Mouse (Mus musculus) midbrain, embryonic 10.5 days (tissue): ENCODE results near the gene Slc38a8. TPM values are rescaled to one million over a fixed set of nuclear protein-coding genes. Genes with fewer than 3 reads are reported as not detected.

Experiments used
- DNase-seq: peaks from one replicate; pipeline ENCODE4 v3.0.0-alpha.2; 2017; ENCODE audit warnings: low spot score
- H3K27ac ChIP-seq: fragments of 300-500 bp; sonication (generic); replicated peaks from 2 replicates; pipeline ENCODE4 v1.5.1; 2016; ENCODE audit warnings: mild to moderate bottlenecking
- H3K27me3 ChIP-seq: fragments of 300-500 bp; sonication (generic); 2 replicates; pipeline ENCODE4 v1.6.1; 2016; ENCODE audit warnings: low read depth, mild to moderate bottlenecking; ENCODE audit not compliant: poor library complexity, severe bottlenecking
- H3K36me3 ChIP-seq: fragments of 300-500 bp; sonication (generic); 2 replicates; pipeline ENCODE4 v1.6.1; 2016; ENCODE audit warnings: mild to moderate bottlenecking, moderate library complexity
- H3K4me1 ChIP-seq: fragments of 300-500 bp; sonication (generic); 2 replicates; pipeline ENCODE4 v1.6.1; 2016
- H3K4me3 ChIP-seq: fragments of 300-500 bp; sonication (generic); 2 replicates; pipeline ENCODE4 v1.5.1; 2016; ENCODE audit warnings: mild to moderate bottlenecking, moderate library complexity
- H3K9me3 ChIP-seq: fragments of 300-500 bp; sonication (generic); replicated peaks from 2 replicates; pipeline ENCODE4 v1.6.1; 2016; ENCODE audit warnings: mild to moderate bottlenecking
- WGBS: fragments of 180-500 bp; shearing (Covaris S2); methylation state at CpG from one replicate; pipeline ENCODE4 v1.1.7; 2016; 5-methylcytosine and 5-hydroxymethylcytosine counted together
- polyA plus RNA-seq: library from polyadenylated mRNA; unstranded; fragments of >200 nt; fragmentation: Nextera tagmentation; extraction: Ambion mirVana; gene quantifications from 2 replicates; pipeline ENCODE4 v1.2.1, GENCODE M21; 2016

Slc38a8 gene
- polyA plus RNA-seq, 1 experiment from 2014 or later = 1.1 TPM

GRCm38 (mm10) chr8:119446211-119446989 lies 55.1 kb downstream of the Slc38a8 start, which contains the start of gene Necab2:
Gene Necab2 (plus strand): TSS chr8:119446719.
- Histone ChIP-seq H3K9me3 (no peaks in the 10 kb centered on the region), H3K4me3 (peak within 1 kb of the TSS; percentile 82), H3K4me1 (peaks cover 33% of the 10 kb centered on the region), H3K27me3 (peaks cover 73% of the 10 kb centered on the region), H3K36me3 (peaks cover 6% of the 10 kb centered on the region), H3K27ac (peak within 1 kb of the TSS; percentile 92)
- DNase-seq = peak; percentile 93
- 3% methylated on average over 50 of the region's 52 CpGs for WGBS

GRCm38 (mm10) chr8:119442970-119443369 lies 58.5 kb downstream of the Slc38a8 start:
- no peak for DNase-seq
- peaks cover 40% of the 10 kb centered on the region for H3K4me1 ChIP-seq
- peaks cover 62% of the 10 kb centered on the region for H3K27me3 ChIP-seq
- WGBS = 92% methylated on average over 8 of the region's 8 CpGs
- H3K4me3 ChIP-seq = no peak overlapping the region
- no peaks in the 10 kb centered on the region for H3K9me3 ChIP-seq
- no peak overlapping the region for H3K27ac ChIP-seq
- H3K36me3 ChIP-seq = no peaks in the 10 kb centered on the region

- WGBS = 76% methylated on average over 5 of the region's 5 CpGs
- no peak overlapping the region for H3K4me3 ChIP-seq
- no peak for DNase-seq
- H3K9me3 ChIP-seq = no peaks in the 10 kb centered on the region
- no peak overlapping the region for H3K27ac ChIP-seq
- H3K27me3 ChIP-seq = peaks cover 53% of the 10 kb centered on the region
- H3K4me1 ChIP-seq = peaks cover 37% of the 10 kb centered on the region
- H3K36me3 ChIP-seq = no peaks in the 10 kb centered on the region
These were observed 59.5 kb downstream of the Slc38a8 start for GRCm38 (mm10) chr8:119442013-119442412.

GRCm38 (mm10) chr8:119440952-119441270 lies 60.6 kb downstream of the Slc38a8 start:
- peaks cover 34% of the 10 kb centered on the region for H3K4me1 ChIP-seq
- 45% methylated on average over 1 of the region's 1 CpGs for WGBS
- H3K4me3 ChIP-seq = no peak overlapping the region
- no peak overlapping the region for H3K27ac ChIP-seq
- H3K9me3 ChIP-seq = no peaks in the 10 kb centered on the region
- peaks cover 48% of the 10 kb centered on the region for H3K27me3 ChIP-seq
- H3K36me3 ChIP-seq = no peaks in the 10 kb centered on the region
- no peak for DNase-seq

- H3K4me3 ChIP-seq = peak overlapping the region; percentile 36
- H3K27me3 ChIP-seq = peaks cover 43% of the 10 kb centered on the region
- H3K27ac ChIP-seq = peak overlapping the region; percentile 55
- peak; percentile 88 for DNase-seq
- H3K9me3 ChIP-seq = no peaks in the 10 kb centered on the region
- 14% methylated on average over 16 of the region's 16 CpGs for WGBS
- H3K4me1 ChIP-seq = peaks cover 32% of the 10 kb centered on the region
- H3K36me3 ChIP-seq = no peaks in the 10 kb centered on the region
These were observed 61.1 kb downstream of the Slc38a8 start for GRCm38 (mm10) chr8:119440250-119440951.

- H3K4me3 ChIP-seq = no peak overlapping the region
- no peaks in the 10 kb centered on the region for H3K36me3 ChIP-seq
- DNase-seq = no peak
- H3K27me3 ChIP-seq = peaks cover 37% of the 10 kb centered on the region
- H3K9me3 ChIP-seq = no peaks in the 10 kb centered on the region
- peaks cover 32% of the 10 kb centered on the region for H3K4me1 ChIP-seq
- H3K27ac ChIP-seq = peak overlapping the region; percentile 55; the same call in 1 of the 2 replicates
- WGBS = 67% methylated on average over 7 of the region's 7 CpGs
These were observed 61.6 kb downstream of the Slc38a8 start for GRCm38 (mm10) chr8:119439893-119440249.

- 85% methylated on average over 2 of the region's 2 CpGs for WGBS
- Histone ChIP-seq H3K9me3 (no peaks in the 10 kb centered on the region), H3K27ac (peak overlapping the region; percentile 28; the same call in 1 of the 2 replicates), H3K4me1 (peaks cover 32% of the 10 kb centered on the region), H3K27me3 (peaks cover 33% of the 10 kb centered on the region), H3K36me3 (no peaks in the 10 kb centered on the region), H3K4me3 (no peak overlapping the region)
- no peak for DNase-seq
These were observed 62.1 kb downstream of the Slc38a8 start for GRCm38 (mm10) chr8:119439424-119439823.

- Histone ChIP-seq H3K36me3 (no peaks in the 10 kb centered on the region), H3K27me3 (peaks cover 31% of the 10 kb centered on the region), H3K9me3 (no peaks in the 10 kb centered on the region), H3K4me1 (peaks cover 32% of the 10 kb centered on the region), H3K27ac (peak overlapping the region; percentile 28), H3K4me3 (no peak overlapping the region)
- no peak for DNase-seq
- WGBS = 78% methylated on average over 6 of the region's 6 CpGs
These were observed 62.6 kb downstream of the Slc38a8 start for GRCm38 (mm10) chr8:119438876-119439275.

GRCm38 (mm10) chr8:119437506-119437905 lies 64.0 kb downstream of the Slc38a8 start:
- no peak overlapping the region for H3K4me3 ChIP-seq
- no peaks in the 10 kb centered on the region for H3K36me3 ChIP-seq
- no peak overlapping the region for H3K27ac ChIP-seq
- peaks cover 26% of the 10 kb centered on the region for H3K27me3 ChIP-seq
- 75% methylated on average over 11 of the region's 11 CpGs for WGBS
- no peak for DNase-seq
- H3K9me3 ChIP-seq = no peaks in the 10 kb centered on the region
- peaks cover 39% of the 10 kb centered on the region for H3K4me1 ChIP-seq

- H3K27me3 ChIP-seq = peaks cover 20% of the 10 kb centered on the region; the same call in 1 of the 2 replicates
- peaks cover 44% of the 10 kb centered on the region for H3K4me1 ChIP-seq
- no peaks in the 10 kb centered on the region for H3K9me3 ChIP-seq
- 0 out of 2 replicates have a peak overlapping the region, but pooled peaks have one; percentile 4 for H3K27ac ChIP-seq
- H3K4me3 ChIP-seq = no peak overlapping the region
- WGBS = 34% methylated on average over 9 of the region's 9 CpGs
- no peak for DNase-seq
- no peaks in the 10 kb centered on the region for H3K36me3 ChIP-seq
These were observed 64.6 kb downstream of the Slc38a8 start for GRCm38 (mm10) chr8:119436933-119437332.

- H3K4me3 ChIP-seq = no peak overlapping the region
- whole genome bisulfite sequencing = 90% methylated on average over 10 of the region's 10 CpGs
- H3K36me3 ChIP-seq = no peaks in the 10 kb centered on the region
- peaks cover 43% of the 10 kb centered on the region for H3K4me1 ChIP-seq
- H3K27me3 ChIP-seq = peaks cover 16% of the 10 kb centered on the region; the same call in 1 of the 2 replicates
- H3K27ac ChIP-seq = no peak overlapping the region
- no peaks in the 10 kb centered on the region for H3K9me3 ChIP-seq
- DNase-seq = no peak
These were observed 65.2 kb downstream of the Slc38a8 start for GRCm38 (mm10) chr8:119436331-119436730.

- Histone ChIP-seq H3K27me3 (peaks cover 12% of the 10 kb centered on the region; the same call in 1 of the 2 replicates), H3K4me1 (peaks cover 35% of the 10 kb centered on the region), H3K36me3 (no peaks in the 10 kb centered on the region), H3K27ac (no peak overlapping the region), H3K4me3 (no peak overlapping the region), H3K9me3 (no peaks in the 10 kb centered on the region)
- DNase-seq = no peak
- 83% methylated on average over 7 of the region's 7 CpGs for WGBS
These were observed 66.0 kb downstream of the Slc38a8 start for GRCm38 (mm10) chr8:119435527-119435926.

- no peak for DNase-seq
- Histone ChIP-seq H3K36me3 (no peaks in the 10 kb centered on the region), H3K27me3 (peaks cover 8% of the 10 kb centered on the region; the same call in 1 of the 2 replicates), H3K9me3 (no peaks in the 10 kb centered on the region), H3K27ac (no peak overlapping the region), H3K4me3 (no peak overlapping the region), H3K4me1 (peaks cover 27% of the 10 kb centered on the region)
- 86% methylated on average over 6 of the region's 6 CpGs for WGBS
These were observed 66.9 kb downstream of the Slc38a8 start for GRCm38 (mm10) chr8:119434569-119434968.
